Mouse (Mus musculus): Measurements from ENCODE around the gene Ces2b. TPM values are rescaled to one million over a fixed set of nuclear protein-coding genes. Genes with fewer than 3 reads are reported as not detected.

Gene Ces2b
- total RNA-seq (2023), result not detected

GRCm38 (mm10) chr8:104831440-104831839, at the start of gene Ces2b:
Ces2b (plus strand) TSS chr8:104831572.

GRCm38 (mm10) chr8:104846831-104847230, 15.5 kb downstream of the Ces2b start, which contains the start of gene Ces2c:
Ces2c (plus strand) TSS chr8:104847068.

Other genes starting within 250 kb of the Ces2b start
- gene Pdp2, start 240.1 kb upstream of the Ces2b start, total RNA-seq (2023), result 10 to 100 TPM; 10.9 to 11.4 TPM
- gene Cdh16, start 207.2 kb upstream of the Ces2b start, total RNA-seq (2023), result not detected
- gene Rrad, start 200.2 kb upstream of the Ces2b start, total RNA-seq (2023), result 10 to 100 TPM; 12.1 to 12.6 TPM
- gene Ciao2b, start 189.6 kb upstream of the Ces2b start, total RNA-seq (2023), result 10 to 100 TPM; 24.0 to 25.6 TPM
- gene Ces2a, start 97.6 kb upstream of the Ces2b start, total RNA-seq (2023), result not detected
- gene Ces2c, start 15.5 kb downstream of the Ces2b start, total RNA-seq (2023), result not detected
- not detected for gene Ces2e, start 94.7 kb downstream of the Ces2b start, total RNA-seq (2023)
- not detected for gene Ces2f, start 115.8 kb downstream of the Ces2b start, total RNA-seq (2023)
- gene Ces2g, start 130.1 kb downstream of the Ces2b start, total RNA-seq (2023), result not detected
- not detected for gene Ces2h, start 169.3 kb downstream of the Ces2b start, total RNA-seq (2023)
- not detected for gene Ces3a, start 217.0 kb downstream of the Ces2b start, total RNA-seq (2023)

All from monocyte, adult 59 days (primary cell).